Mouse (Mus musculus) heart, postnatal 0 days (tissue): ENCODE measurements around the gene Rasgef1a. TPM values are rescaled to one million over a fixed set of nuclear protein-coding genes. Genes with fewer than 3 reads are reported as not detected.

Experiments used
- ATAC-seq: fragments of 200-750 bp; cut with Nextera tagmentation; 2 replicates; pipeline ENCODE4 v1.8.0; 2017; ENCODE audit warnings: low read depth, moderate number of reproducible peaks, moderate library complexity; ENCODE audit not compliant: insufficient read depth
- DNase-seq: peaks from one replicate; pipeline ENCODE4 v3.0.0-alpha.2; 2016; ENCODE audit warnings: low spot score
- H3K27ac ChIP-seq: fragments of 300-500 bp; sonication (generic); 2 replicates; pipeline ENCODE4 v1.5.1; 2014; ENCODE audit warnings: low read depth, mild to moderate bottlenecking
- H3K27me3 ChIP-seq: fragments of 300-500 bp; sonication (generic); 2 replicates; pipeline ENCODE4 v1.6.1; 2014; ENCODE audit warnings: low read length, mixed read lengths; ENCODE audit not compliant: control insufficient read depth, insufficient read depth
- H3K36me3 ChIP-seq: fragments of 300-500 bp; sonication (generic); replicated peaks from 2 replicates; pipeline ENCODE4 v1.6.1; 2014; ENCODE audit warnings: low read length, mixed read lengths; ENCODE audit not compliant: control insufficient read depth, insufficient read depth
- H3K4me1 ChIP-seq: fragments of 300-500 bp; sonication (generic); 2 replicates; pipeline ENCODE4 v1.6.1; 2014; ENCODE audit warnings: antibody characterized with exemption; ENCODE audit not compliant: control insufficient read depth, insufficient read depth
- H3K4me2 ChIP-seq: fragments of 300-500 bp; sonication (generic); 2 replicates; pipeline ENCODE4 v1.6.1; 2014; ENCODE audit warnings: low read depth, mild to moderate bottlenecking, low read length, moderate library complexity
- H3K4me3 ChIP-seq: fragments of 300-500 bp; sonication (generic); 2 replicates; pipeline ENCODE4 v1.5.1; 2014; ENCODE audit warnings: low read depth, low read length
- H3K9ac ChIP-seq: fragments of 300-500 bp; sonication (generic); replicated peaks from 2 replicates; pipeline ENCODE4 v1.6.1; 2014; ENCODE audit warnings: low read depth, low read length, mixed read lengths
- H3K9me3 ChIP-seq: fragments of 300-500 bp; sonication (generic); replicated peaks from 2 replicates; pipeline ENCODE4 v1.6.1; 2016; ENCODE audit warnings: low read length; ENCODE audit not compliant: control insufficient read depth
- CTCF ChIP-seq: IDR thresholded peaks from 2 replicates; pipeline ENCODE4 v1.5.1; 2016; ENCODE audit warnings: antibody characterized with exemption, control low read depth, low read depth
- EP300 ChIP-seq: IDR thresholded peaks from 2 replicates; pipeline ENCODE4 v1.6.1; 2016; ENCODE audit warnings: antibody characterized with exemption, low read depth
- WGBS: fragments of 180-500 bp; shearing (Covaris S2); extraction: QIAGEN DNeasy Blood & Tissue Kit; methylation state at CpG from one replicate; pipeline ENCODE4 v1.1.7; 2014; 5-methylcytosine and 5-hydroxymethylcytosine counted together
- polyA plus RNA-seq: library from polyadenylated mRNA; unstranded; fragments of >200 nt; fragmentation: Nextera tagmentation; extraction: Ambion mirVana; gene quantifications from 2 replicates; pipeline ENCODE4 v1.2.1, GENCODE M21; 2015
- total RNA-seq: library from RNA; depleted of rRNA; stranded (reverse); fragments of >200 nt; gene quantifications from 2 replicates; pipeline ENCODE4 v1.2.3, GENCODE M21; 2014; ENCODE audit warnings: low replicate concordance

Rasgef1a gene
- total and polyA plus RNA-seq, 2 experiments from 2014 or later: 0.16 to 2.1 TPM

DNA sequence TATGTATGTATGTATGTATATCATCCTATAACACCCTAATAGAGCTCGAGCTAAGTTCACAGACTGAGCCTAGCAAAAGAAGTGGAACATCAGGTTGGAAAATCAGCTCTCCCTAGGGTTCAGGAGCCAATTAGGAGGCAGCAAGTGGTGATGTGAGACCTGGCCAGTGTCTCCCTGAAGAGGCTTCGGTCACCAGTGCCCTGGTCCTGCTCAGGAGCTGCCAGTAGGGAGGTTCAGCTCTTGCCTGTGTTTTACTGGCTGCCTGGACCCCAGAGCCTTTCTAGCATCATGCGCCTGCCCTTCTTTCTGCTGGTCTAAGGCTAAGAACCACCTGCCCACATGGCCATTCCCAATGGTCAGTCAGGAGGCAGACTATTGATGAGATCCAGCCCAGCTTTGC, 35.3 kb downstream of the Rasgef1a start:
- peaks cover 8% of the 10 kb centered on the region for H3K4me1 ChIP-seq
- no peaks in the 10 kb centered on the region for H3K27me3 ChIP-seq
- H3K4me2 ChIP-seq: no peak overlapping the region
- H3K27ac ChIP-seq: no peak overlapping the region
- no peak overlapping the region for H3K4me3 ChIP-seq
- no peak overlapping the region for H3K9ac ChIP-seq
- 0 out of 2 replicates have a peak, but pooled peaks cover 5% of the 10 kb centered on the region for H3K9me3 ChIP-seq
- no peak for TF ChIP-seq CTCF
- TF ChIP-seq EP300: no peak
- 66% methylated on average over 3 of the region's 3 CpGs for WGBS
- ATAC-seq (no peak), DNase-seq (no peak)
- no peaks in the 10 kb centered on the region for H3K36me3 ChIP-seq

DNA sequence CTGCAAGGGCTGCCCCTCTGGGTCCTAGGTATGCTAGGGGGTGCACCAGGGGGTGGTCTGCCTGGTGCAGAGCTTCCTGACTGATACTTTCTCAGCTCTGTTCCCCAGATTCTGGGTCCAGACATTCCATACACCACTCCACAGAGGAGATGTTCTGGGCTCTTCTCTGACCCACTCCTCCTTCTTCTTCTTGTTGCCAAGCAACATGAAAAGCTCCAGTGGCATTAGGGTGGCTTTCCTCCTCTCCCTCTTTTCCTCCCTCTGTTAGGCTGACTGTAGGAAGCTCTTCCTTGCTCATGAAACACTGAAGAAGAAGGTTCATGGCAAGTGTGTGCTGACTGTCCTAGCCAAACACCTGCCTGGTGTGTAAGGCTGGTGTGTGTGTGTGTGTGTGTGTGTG, 35.7 kb downstream of the Rasgef1a start:
- Histone ChIP-seq H3K4me1 (peaks cover 12% of the 10 kb centered on the region), H3K9me3 (0 out of 2 replicates have a peak, but pooled peaks cover 5% of the 10 kb centered on the region), H3K27me3 (no peaks in the 10 kb centered on the region), H3K4me2 (no peak overlapping the region), H3K9ac (no peak overlapping the region), H3K4me3 (no peak overlapping the region), H3K27ac (no peak overlapping the region), H3K36me3 (no peaks in the 10 kb centered on the region)
- DNase-seq (no peak), ATAC-seq (no peak)
- TF ChIP-seq EP300 (no peak), CTCF (no peak)

DNA sequence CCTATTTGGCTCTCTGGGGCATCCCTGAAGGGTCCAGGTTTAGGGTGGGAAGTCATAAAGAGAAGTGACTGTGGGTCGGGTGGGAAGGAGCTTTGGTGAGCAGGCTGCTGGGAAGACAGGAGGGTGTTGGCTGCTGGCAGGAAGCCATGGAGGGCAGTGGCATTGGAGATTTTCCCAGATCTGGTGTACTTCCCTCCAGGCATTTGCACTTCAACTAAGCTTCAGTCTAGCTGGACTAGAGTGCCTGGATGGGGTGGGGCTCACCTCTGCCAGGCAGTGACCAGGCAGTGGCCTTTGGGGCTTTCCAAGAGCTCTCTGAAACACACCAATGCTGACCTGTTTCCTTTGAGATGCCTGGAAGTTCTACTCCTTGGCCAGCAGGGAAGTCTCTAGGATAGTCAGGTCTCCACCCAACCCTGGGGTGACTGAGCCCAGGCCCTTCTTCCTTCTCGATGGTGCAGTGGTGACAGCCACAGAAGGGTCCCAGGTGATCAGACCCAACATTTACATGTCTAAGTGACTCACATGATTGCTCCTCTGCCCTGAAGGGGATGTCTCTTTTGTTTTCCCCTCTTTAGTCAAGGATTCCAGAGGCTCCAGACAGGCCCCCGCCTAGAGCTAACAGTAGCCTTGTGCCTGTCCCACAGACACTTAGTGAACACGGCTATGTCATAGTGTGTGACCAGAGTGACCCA, 36.7 kb downstream of the Rasgef1a start:
- Histone ChIP-seq H3K9ac (no peak overlapping the region), H3K9me3 (no peaks in the 10 kb centered on the region), H3K27me3 (no peaks in the 10 kb centered on the region), H3K4me1 (peaks cover 12% of the 10 kb centered on the region), H3K36me3 (no peaks in the 10 kb centered on the region), H3K27ac (no peak overlapping the region), H3K4me3 (no peak overlapping the region), H3K4me2 (no peak overlapping the region)
- no peak for ATAC-seq
- TF ChIP-seq EP300: no peak
- no peak for TF ChIP-seq CTCF
- 67% methylated on average over 4 of the region's 4 CpGs for WGBS
- no peak for DNase-seq

- ATAC-seq: no peak
- WGBS: 77% methylated on average over 6 of the region's 6 CpGs
- H3K27me3 ChIP-seq: no peaks in the 10 kb centered on the region
These were observed 38.5 kb downstream of the Rasgef1a start for GRCm38 (mm10) chr6:118049776-118050175.

DNA sequence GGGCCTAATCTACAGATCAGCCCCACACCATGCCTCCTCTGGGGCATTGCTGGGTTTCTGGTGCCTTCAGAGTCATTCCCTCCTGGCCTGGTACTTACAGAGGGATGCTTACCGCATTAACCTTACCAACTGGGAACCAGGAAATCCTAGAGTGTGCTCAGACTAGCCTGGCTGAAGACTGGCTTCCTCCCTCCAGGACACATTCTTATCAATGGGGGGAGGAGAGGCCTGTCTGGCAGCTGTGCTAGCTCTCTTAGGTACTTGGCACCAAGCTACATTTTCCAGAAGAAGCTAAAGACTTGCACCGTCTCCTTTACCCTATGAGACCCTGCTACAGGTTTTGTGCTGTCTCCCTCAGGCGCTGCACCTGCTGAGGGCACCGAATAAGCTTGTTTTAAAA, 40.2 kb downstream of the Rasgef1a start:
- H3K9ac ChIP-seq: no peak overlapping the region
- no peaks in the 10 kb centered on the region for H3K9me3 ChIP-seq
- H3K4me1 ChIP-seq: peaks cover 12% of the 10 kb centered on the region
- H3K27me3 ChIP-seq: no peaks in the 10 kb centered on the region
- TF ChIP-seq EP300 (no peak), CTCF (no peak)
- H3K36me3 ChIP-seq: no peaks in the 10 kb centered on the region
- H3K4me3 ChIP-seq: no peak overlapping the region
- no peak overlapping the region for H3K27ac ChIP-seq
- peak; percentile 28 for DNase-seq
- ATAC-seq: peak; percentile 39; the same call in 1 of the 2 replicates
- H3K4me2 ChIP-seq: peak overlapping the region; percentile 23; the same call in 1 of the 2 replicates
- 22% methylated on average over 4 of the region's 4 CpGs for WGBS

More at GRCm38 (mm10) chr6:118049776-118050175, 38.5 kb downstream of the Rasgef1a start:
- H3K27ac ChIP-seq: no peak overlapping the region
- H3K4me2 ChIP-seq: no peak overlapping the region
- TF ChIP-seq EP300 (no peak), CTCF (no peak)
- H3K9me3 ChIP-seq: no peaks in the 10 kb centered on the region
- no peak overlapping the region for H3K9ac ChIP-seq
- DNase-seq: no peak
- H3K36me3 ChIP-seq: no peaks in the 10 kb centered on the region
- peaks cover 12% of the 10 kb centered on the region for H3K4me1 ChIP-seq
- H3K4me3 ChIP-seq: no peak overlapping the region

GRCm38 (mm10) chr6:118055209-118055608, 44.0 kb downstream of the Rasgef1a start:
- peaks cover 12% of the 10 kb centered on the region for H3K4me1 ChIP-seq
- TF ChIP-seq EP300 (no peak), CTCF (no peak)
- no peak overlapping the region for H3K27ac ChIP-seq
- no peak for DNase-seq
- H3K36me3 ChIP-seq: no peaks in the 10 kb centered on the region
- ATAC-seq: no peak
- WGBS: 82% methylated on average over 10 of the region's 10 CpGs
- no peaks in the 10 kb centered on the region for H3K27me3 ChIP-seq
- no peak overlapping the region for H3K4me2 ChIP-seq
- no peaks in the 10 kb centered on the region for H3K9me3 ChIP-seq
- H3K9ac ChIP-seq: no peak overlapping the region
- H3K4me3 ChIP-seq: no peak overlapping the region
